Mouse (Mus musculus): ENCODE measurements at regions not wholly inside any gene's neighbourhood (a gene's known extent, or its start where the extent isn't known, plus 50 kb on each side); places are given as distances from the start of the nearest gene placed in this dataset.
A peak's percentile ranks its signal among the peaks of the same experiment; 100 is the strongest.
"Not testable (repeated sequence)": the region's sequence is repeated elsewhere in the genome, so short reads cannot be mapped to it uniquely, and the experiment has no call there.

DNA sequence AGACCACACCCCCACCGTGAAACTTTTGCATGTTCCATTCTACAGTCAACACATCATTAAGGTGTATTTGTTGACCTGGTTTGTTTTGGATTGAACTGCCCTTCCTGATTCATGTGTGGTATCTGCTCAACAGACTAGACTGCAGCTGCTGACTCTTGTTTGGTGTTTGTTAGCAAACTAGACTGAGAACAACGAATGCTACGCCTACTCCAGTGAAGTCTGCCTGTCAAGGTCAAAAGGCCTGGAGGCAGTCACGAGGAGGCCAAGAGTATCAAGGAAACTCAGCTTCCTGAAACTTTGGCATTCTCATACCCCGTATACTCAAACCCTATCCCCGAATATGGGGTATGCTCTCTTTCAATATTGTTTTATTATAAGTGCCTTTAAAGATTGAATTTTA is 194.2 kb upstream of the Spin1 start:
- not testable (repeated sequence) for H3K9me3 ChIP-seq (ENCODE audit: low read length); H3K4me1 ChIP-seq (replicated peaks; ENCODE audit: low read depth, low read length); H3K36me3 ChIP-seq (ENCODE audit: insufficient read depth, low read length); H3K4me3 ChIP-seq (replicated peaks; ENCODE audit: low read length); H3K27me3 ChIP-seq (ENCODE audit: insufficient read depth, low read length)

DNA sequence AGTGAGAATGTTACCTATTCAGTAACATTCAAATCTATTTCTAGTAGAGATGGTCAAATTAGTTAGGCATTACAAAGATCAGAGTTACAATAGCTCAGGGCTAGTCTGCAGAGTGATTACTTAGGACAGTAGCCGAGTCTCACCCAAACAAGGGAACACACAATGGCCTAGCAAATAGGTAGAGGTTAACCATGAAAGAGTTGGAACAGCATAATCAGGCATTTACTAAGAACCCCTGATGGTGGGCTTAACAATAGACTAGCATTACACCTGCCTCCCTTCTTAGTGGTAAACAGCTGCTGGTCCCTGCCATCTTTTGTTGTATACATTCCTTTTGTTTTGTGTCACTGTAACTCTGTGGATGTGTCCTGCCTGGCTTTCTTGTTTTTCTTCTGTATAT is 193.8 kb upstream of the Spin1 start:
- H3K4me3 ChIP-seq (replicated peaks; ENCODE audit: low read length) = no peak overlapping the region
- H3K36me3 ChIP-seq (ENCODE audit: insufficient read depth, low read length) = no peaks in the 10 kb centered on the region
- no peak for TF ChIP-seq CTCF (conservative IDR thresholded peaks at IDR 0.05; ENCODE audit: low read length)
- peak; percentile 90 for TF ChIP-seq NANOG (IDR thresholded peaks at IDR 0.05; ENCODE audit: borderline replicate concordance, low read length)
- H3K9me3 ChIP-seq (ENCODE audit: low read length) = no peaks in the 10 kb centered on the region
- H3K4me1 ChIP-seq (replicated peaks; ENCODE audit: low read depth, low read length) = no peaks in the 10 kb centered on the region
- H3K27me3 ChIP-seq (ENCODE audit: insufficient read depth, low read length) = no peaks in the 10 kb centered on the region

DNA sequence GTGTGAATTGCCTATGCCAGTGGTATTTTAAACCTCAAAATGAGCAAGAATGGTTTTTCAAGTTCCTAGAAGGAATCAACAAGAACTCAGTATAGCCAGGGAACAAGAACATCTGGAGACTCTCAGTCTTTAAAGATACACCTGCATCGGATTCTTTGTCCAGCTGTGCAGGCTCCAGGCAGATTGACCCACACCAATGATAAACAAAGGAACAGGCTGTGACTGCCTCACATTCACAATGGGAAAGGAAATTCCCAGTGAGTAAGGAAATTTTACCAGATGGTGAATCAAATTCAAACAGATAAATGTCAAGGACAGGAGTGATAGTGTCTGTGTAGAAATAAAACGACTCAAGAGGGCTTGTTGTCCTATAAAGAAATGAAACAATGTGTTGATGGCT is 187.9 kb upstream of the Spin1 start:
- not testable (repeated sequence) for H3K4me1 ChIP-seq (replicated peaks; ENCODE audit: low read depth, low read length); H3K4me3 ChIP-seq (replicated peaks; ENCODE audit: low read length); H3K9me3 ChIP-seq (ENCODE audit: low read length); H3K36me3 ChIP-seq (ENCODE audit: insufficient read depth, low read length); H3K27me3 ChIP-seq (ENCODE audit: insufficient read depth, low read length)
- TF ChIP-seq NANOG (IDR thresholded peaks at IDR 0.05; ENCODE audit: borderline replicate concordance, low read length) = peak; percentile 63; the same call in 1 of the 2 replicates

DNA sequence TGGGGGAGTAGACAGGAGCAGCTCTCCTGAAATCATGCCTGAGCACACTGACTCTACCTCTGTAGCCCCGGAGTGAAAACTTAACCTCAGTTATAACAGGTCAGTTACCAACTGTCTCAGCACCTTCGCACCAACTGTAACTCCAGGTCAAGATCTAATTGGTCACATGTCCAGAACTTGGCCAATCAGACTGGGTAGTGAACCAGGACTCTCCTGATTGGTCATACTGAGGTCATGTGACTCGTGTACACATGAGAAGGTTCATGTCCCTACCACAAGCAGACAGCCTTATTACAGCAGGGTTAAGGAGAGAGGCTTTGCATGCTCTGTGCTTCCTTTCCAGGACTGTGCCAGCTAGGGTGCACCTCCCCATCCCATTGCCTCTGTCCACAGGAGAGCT is 166.7 kb upstream of the Spin1 start:
- H3K27me3 ChIP-seq (ENCODE audit: insufficient read depth, low read length); H3K4me1 ChIP-seq (replicated peaks; ENCODE audit: low read depth, low read length): not testable (repeated sequence)

DNA sequence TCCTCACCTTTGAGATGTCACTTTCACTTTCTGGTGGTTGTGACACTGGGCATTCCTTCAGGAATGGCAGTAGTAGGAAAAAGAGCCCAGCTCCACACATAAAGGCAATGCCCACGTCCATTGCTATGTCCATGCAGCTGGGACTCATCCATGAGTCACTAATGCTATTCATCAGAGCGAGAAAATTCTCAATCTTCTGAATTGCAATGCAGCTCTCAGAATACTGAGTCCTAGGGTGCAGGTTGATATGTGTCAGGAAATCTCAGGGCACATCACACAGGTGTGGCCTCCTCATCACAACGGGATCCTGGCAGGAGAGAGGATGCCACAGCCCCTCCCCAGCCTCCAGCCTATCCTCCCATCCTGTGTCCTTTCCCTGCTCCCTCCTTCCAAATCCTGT is 158.1 kb upstream of the Spin1 start:
- Histone ChIP-seq H3K4me1 (replicated peaks; ENCODE audit: low read depth, low read length) (no peaks in the 10 kb centered on the region), H3K36me3 (ENCODE audit: insufficient read depth, low read length) (no peaks in the 10 kb centered on the region), H3K27me3 (ENCODE audit: insufficient read depth, low read length) (no peaks in the 10 kb centered on the region; the same call in 1 of the 2 replicates), H3K4me3 (replicated peaks; ENCODE audit: low read length) (no peak overlapping the region), H3K9me3 (ENCODE audit: low read length) (peaks cover 24% of the 10 kb centered on the region)
- TF ChIP-seq CTCF (conservative IDR thresholded peaks at IDR 0.05; ENCODE audit: low read length) = no peak
- TF ChIP-seq POU5F1 (IDR thresholded peaks at IDR 0.05; ENCODE audit: borderline replicate concordance, low read length) = no peak
- TF ChIP-seq NANOG (IDR thresholded peaks at IDR 0.05; ENCODE audit: borderline replicate concordance, low read length) = no peak

More for the DNA sequence above, 166.7 kb upstream of the Spin1 start:
- not testable (repeated sequence) for H3K4me3 ChIP-seq (replicated peaks; ENCODE audit: low read length); H3K9me3 ChIP-seq (ENCODE audit: low read length); H3K36me3 ChIP-seq (ENCODE audit: insufficient read depth, low read length)

DNA sequence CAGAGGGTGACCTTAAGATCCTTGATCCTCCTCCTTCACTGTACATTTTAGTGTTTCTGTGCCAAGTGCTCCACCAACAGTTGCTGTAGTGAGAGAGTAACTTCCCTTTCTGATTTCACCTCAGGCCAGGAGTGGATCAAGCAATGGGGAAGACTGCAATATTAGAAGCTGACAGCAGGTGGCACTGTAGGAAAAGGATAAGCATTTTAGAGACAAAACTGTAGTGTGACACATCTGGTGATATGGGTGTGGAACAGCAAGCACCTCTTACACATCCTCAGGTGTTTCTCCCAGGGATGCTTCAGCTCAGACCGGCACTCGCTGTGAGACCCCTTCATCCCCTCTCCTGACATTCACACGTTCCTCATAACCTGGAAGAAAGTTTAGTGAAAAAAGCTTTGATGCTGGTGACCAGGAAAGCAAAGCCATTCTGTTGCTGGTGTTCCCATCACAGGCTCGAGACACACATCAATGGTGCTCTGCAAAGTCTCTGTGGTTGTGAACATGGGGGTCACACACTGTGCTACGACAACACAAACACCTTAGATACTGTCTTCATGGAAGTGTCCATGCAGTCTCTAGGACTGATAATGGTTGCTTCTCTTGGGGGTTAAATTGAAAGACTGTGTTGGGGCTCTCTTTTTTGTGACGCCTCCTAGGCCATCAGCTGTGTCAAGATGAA is 151.0 kb upstream of the Spin1 start:
- H3K36me3 ChIP-seq (ENCODE audit: insufficient read depth, low read length) = no peaks in the 10 kb centered on the region
- peak; percentile 85 for TF ChIP-seq CTCF (conservative IDR thresholded peaks at IDR 0.05; ENCODE audit: low read length)
- no peak for TF ChIP-seq POU5F1 (IDR thresholded peaks at IDR 0.05; ENCODE audit: borderline replicate concordance, low read length)
- H3K4me3 ChIP-seq (replicated peaks; ENCODE audit: low read length) = no peak overlapping the region
- no peaks in the 10 kb centered on the region for H3K4me1 ChIP-seq (replicated peaks; ENCODE audit: low read depth, low read length)
- H3K27me3 ChIP-seq (ENCODE audit: insufficient read depth, low read length) = no peaks in the 10 kb centered on the region
- 0 out of 2 replicates have a peak, but pooled peaks cover under 1% of the 10 kb centered on the region for H3K9me3 ChIP-seq (ENCODE audit: low read length)

DNA sequence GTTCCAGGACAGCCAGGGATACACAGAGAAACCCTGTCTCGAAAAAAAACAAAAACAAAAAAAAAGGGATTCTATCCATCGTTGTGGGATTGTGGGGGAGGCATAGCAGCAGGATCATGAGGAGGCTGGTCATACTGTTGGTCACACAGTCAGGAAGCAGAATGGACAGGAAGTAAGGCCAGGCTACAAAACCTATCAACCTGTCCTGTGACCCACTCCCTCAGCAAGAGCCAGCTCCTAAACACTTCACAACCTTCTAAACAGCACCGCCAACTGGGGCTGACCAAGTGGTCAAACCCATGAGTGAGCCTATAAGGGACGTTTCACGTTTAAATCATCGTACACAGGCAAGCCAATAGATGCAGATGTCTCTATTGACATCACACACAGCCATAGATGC is 146.0 kb upstream of the Spin1 start:
- peaks cover 12% of the 10 kb centered on the region for H3K4me1 ChIP-seq (replicated peaks; ENCODE audit: low read depth, low read length)
- no peaks in the 10 kb centered on the region for H3K9me3 ChIP-seq (ENCODE audit: low read length)
- TF ChIP-seq NANOG (IDR thresholded peaks at IDR 0.05; ENCODE audit: borderline replicate concordance, low read length) (no peak), POU5F1 (IDR thresholded peaks at IDR 0.05; ENCODE audit: borderline replicate concordance, low read length) (no peak), CTCF (conservative IDR thresholded peaks at IDR 0.05; ENCODE audit: low read length) (no peak)
- H3K27me3 ChIP-seq (ENCODE audit: insufficient read depth, low read length) = peaks cover 7% of the 10 kb centered on the region; the same call in 1 of the 2 replicates
- H3K4me3 ChIP-seq (replicated peaks; ENCODE audit: low read length) = no peak overlapping the region
- no peaks in the 10 kb centered on the region for H3K36me3 ChIP-seq (ENCODE audit: insufficient read depth, low read length)

DNA sequence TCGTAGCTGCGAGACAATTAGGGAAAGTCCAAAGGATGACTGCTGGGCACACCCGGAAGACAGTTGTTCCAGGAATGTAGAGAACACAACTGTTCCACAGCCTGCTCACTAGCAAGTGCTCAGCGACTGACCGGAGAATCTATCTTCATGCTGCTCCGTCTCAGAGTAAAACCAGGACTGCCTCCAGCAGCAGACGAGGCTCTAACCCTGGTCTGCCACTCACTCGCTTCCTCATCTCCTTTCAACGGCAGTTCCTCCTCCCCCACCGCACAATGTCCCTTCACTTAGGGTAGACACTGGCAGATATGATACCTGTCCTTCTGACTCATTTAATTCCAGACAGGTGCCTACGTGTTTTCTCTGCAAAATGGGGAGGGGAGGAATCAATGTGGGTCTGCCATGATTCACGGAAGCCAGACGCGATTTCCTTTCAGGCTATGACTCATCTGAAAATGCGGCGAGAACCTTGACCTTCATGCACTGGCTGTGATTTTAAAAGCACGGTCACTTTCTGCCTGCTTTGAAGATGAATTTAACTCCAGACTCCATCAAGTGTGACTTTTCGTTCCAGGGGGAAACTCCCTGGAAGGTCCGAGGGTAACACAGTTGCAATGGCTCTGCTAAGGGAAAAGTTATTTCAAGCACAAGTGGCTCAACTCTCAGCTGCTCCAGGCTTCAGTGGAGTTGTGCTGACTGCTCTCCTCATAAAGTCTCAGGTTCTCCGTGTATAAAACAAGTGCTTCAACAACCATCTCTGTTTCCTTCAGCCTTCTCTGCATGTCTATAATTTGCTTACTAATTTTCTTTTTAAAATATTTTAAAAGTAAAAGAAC is 142.4 kb upstream of the Spin1 start:
- no peaks in the 10 kb centered on the region for H3K9me3 ChIP-seq (ENCODE audit: low read length)
- H3K36me3 ChIP-seq (ENCODE audit: insufficient read depth, low read length) = no peaks in the 10 kb centered on the region
- TF ChIP-seq CTCF (conservative IDR thresholded peaks at IDR 0.05; ENCODE audit: low read length) (no peak), POU5F1 (IDR thresholded peaks at IDR 0.05; ENCODE audit: borderline replicate concordance, low read length) (no peak), NANOG (IDR thresholded peaks at IDR 0.05; ENCODE audit: borderline replicate concordance, low read length) (no peak)
- peaks cover 12% of the 10 kb centered on the region for H3K4me1 ChIP-seq (replicated peaks; ENCODE audit: low read depth, low read length)
- peaks cover 7% of the 10 kb centered on the region; the same call in 1 of the 2 replicates for H3K27me3 ChIP-seq (ENCODE audit: insufficient read depth, low read length)
- peak overlapping the region; percentile 20; the same call in 1 of the 2 replicates for H3K4me3 ChIP-seq (replicated peaks; ENCODE audit: low read length)

DNA sequence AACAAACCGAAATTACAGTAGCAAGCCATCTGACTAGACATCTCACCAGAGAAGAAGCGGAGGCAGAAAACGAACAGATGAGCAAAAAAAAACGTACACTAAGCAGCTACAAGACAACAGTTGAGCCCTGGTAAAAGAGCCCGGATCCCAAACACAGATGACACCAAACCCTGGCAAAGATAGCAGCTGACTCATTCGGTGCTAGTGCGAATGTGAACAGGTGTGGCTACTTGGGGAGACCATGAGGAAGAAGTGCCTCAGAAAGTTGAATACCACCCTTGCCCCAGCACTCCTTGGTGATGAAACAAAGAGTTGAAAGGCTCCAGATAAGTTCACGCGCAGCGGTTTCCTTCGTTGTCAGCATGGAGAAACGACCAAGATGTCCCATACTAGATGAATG is 139.8 kb upstream of the Spin1 start:
- TF ChIP-seq CTCF (conservative IDR thresholded peaks at IDR 0.05; ENCODE audit: low read length) = no peak
- Histone ChIP-seq H3K4me3 (replicated peaks; ENCODE audit: low read length) (no peak overlapping the region), H3K4me1 (replicated peaks; ENCODE audit: low read depth, low read length) (peaks cover 29% of the 10 kb centered on the region)

More for the DNA sequence above, 139.8 kb upstream of the Spin1 start:
- Histone ChIP-seq H3K36me3 (ENCODE audit: insufficient read depth, low read length) (no peaks in the 10 kb centered on the region), H3K27me3 (ENCODE audit: insufficient read depth, low read length) (peaks cover 7% of the 10 kb centered on the region; the same call in 1 of the 2 replicates), H3K9me3 (ENCODE audit: low read length) (no peaks in the 10 kb centered on the region)
